In genomic region chr10:75105099-75105461, GRCm38 (mm10) we compare ENCODE assay signal across 10 mouse cellular contexts. TPM values are rescaled to one million over a fixed set of nuclear protein-coding genes. Genes with fewer than 3 reads are reported as not detected.
DNase-seq lines count a peak whose midpoint lies in the region; ATAC-seq and TF ChIP-seq lines count a peak whose summit lies in the region.
"Had no signal": no experiment of that assay in that cellular context is flagged by ENCODE, and none has a peak within 500 bp of the region (broad histone marks: within the 10 kb centered on the region; RNA-seq: fewer than 3 reads in every experiment).

No protein-coding gene starts in this region.

- no peaks in the 10 kb centered on the region for H3K36me3 ChIP-seq in kidney, embryonic 14.5 days (ENCODE audit: control insufficient read depth, insufficient read depth, low read length)
- peaks cover 0 to 32% of the 10 kb centered on the region in 2 experiments for H3K36me3 ChIP-seq in CH12.LX (replicated peaks in 1 of 2; ENCODE audit: control insufficient read depth in 1 of 2, insufficient read depth in 1 of 2, low read length in 1 of 2)
- H3K36me3 ChIP-seq: embryonic facial prominence, embryonic 12.5 days had no signal

- no peak for TF ChIP-seq POLR2A in CH12.LX (IDR thresholded peaks at IDR 0.05; ENCODE audit: low read depth, low read length)

- WGBS in kidney, embryonic 14.5 days: 79% methylated on average over 4 of the region's 4 CpGs

- DNase-seq in kidney, postnatal 10 days: peak; percentile 38
- peak; percentile 81 for DNase-seq in CH12.LX (ENCODE audit: extremely low read depth)
- peak; percentile 46 to 55 for DNase-seq in heart, postnatal 10 days
- DNase-seq in right cerebral cortex, adult 18-20 months: no peak
- DNase-seq in adrenal gland, postnatal 10 days: no peak
- DNase-seq in ovary, postnatal 10 days (ENCODE audit: low spot score): no peak

- no peak for TF ChIP-seq CTCF in CH12.LX (conservative IDR thresholded peaks at IDR 0.05 in 1 of 2, IDR thresholded peaks at IDR 0.05 in 1 of 2; ENCODE audit: low read depth in 2 of 2, low read length in 2 of 2)

- TF ChIP-seq RAD21 in CH12.LX (IDR thresholded peaks at IDR 0.05; ENCODE audit: low read depth, low read length): no peak

- no peak overlapping the region for H3K4me3 ChIP-seq in kidney, embryonic 14.5 days (ENCODE audit: low read length)
- H3K4me3 ChIP-seq in CH12.LX (replicated peaks in 1 of 3; ENCODE audit: low read depth in 2 of 3, low read length in 2 of 3, poor library complexity in 1 of 3): peak overlapping the region in 1 of 3 experiments; percentile 54
- H3K4me3 ChIP-seq: embryonic facial prominence, embryonic 12.5 days had no signal

- dilution Hi-C loops in CH12.LX (cut with MboI; ENCODE audit: extremely low pct_ligation_motif_present, extremely low pct_unique_long_range_greater_than_20kb, low sequenced_read_pairs): no loop called here

- H3K9ac ChIP-seq in kidney, embryonic 14.5 days (ENCODE audit: low read depth, low read length): no peak overlapping the region
- no peak overlapping the region for H3K9ac ChIP-seq in CH12.LX (ENCODE audit: insufficient read depth, low read depth)
- H3K9ac ChIP-seq: embryonic facial prominence, embryonic 12.5 days had no signal

- H3K27me3 ChIP-seq in kidney, embryonic 14.5 days (ENCODE audit: control insufficient read depth, insufficient read depth, low read length): no peaks in the 10 kb centered on the region
- H3K27me3 ChIP-seq in CH12.LX (replicated peaks): no peaks in the 10 kb centered on the region
- H3K27me3 ChIP-seq: embryonic facial prominence, embryonic 12.5 days had no signal

- no peaks in the 10 kb centered on the region for H3K9me3 ChIP-seq in kidney, embryonic 14.5 days (ENCODE audit: control insufficient read depth, low read length)
- no peaks in the 10 kb centered on the region for H3K9me3 ChIP-seq in CH12.LX (replicated peaks; ENCODE audit: low read length)
- H3K9me3 ChIP-seq: embryonic facial prominence, embryonic 12.5 days had no signal

- ATAC-seq in kidney, embryonic 14.5 days (ENCODE audit: low FRiP score, low TSS enrichment): no peak
- ATAC-seq in neutrophil, adult 5-6 weeks (ENCODE audit: extremely low read depth, insufficient number of reproducible peaks, low FRiP score, poor library complexity, severe bottlenecking): peak; percentile 20; the same call in 1 of the 2 replicates

- peaks cover 6% of the 10 kb centered on the region for H3K4me1 ChIP-seq in kidney, embryonic 14.5 days (ENCODE audit: control insufficient read depth, insufficient read depth, low read length)
- H3K4me1 ChIP-seq in CH12.LX (ENCODE audit: control insufficient read depth in 1 of 2, insufficient read depth in 2 of 2): peaks cover 25 to 57% of the 10 kb centered on the region in 2 experiments

- intact Hi-C loops in heart, postnatal 10 days (cut with DNase I): no loop called here

- H3K27ac ChIP-seq in kidney, embryonic 14.5 days (ENCODE audit: low read depth, low read length): no peak overlapping the region
- H3K27ac ChIP-seq in CH12.LX (ENCODE audit: insufficient read depth, low read depth): peak overlapping the region; percentile 50; the same call in 1 of the 2 replicates
- H3K27ac ChIP-seq: kidney, postnatal 0 days had no signal

- no peak overlapping the region for H3K4me2 ChIP-seq in kidney, embryonic 14.5 days (replicated peaks; ENCODE audit: low read depth, low read length)
- H3K4me2 ChIP-seq in CH12.LX (ENCODE audit: insufficient read depth, low read depth, poor library complexity, severe bottlenecking): no peak overlapping the region
- H3K4me2 ChIP-seq: embryonic facial prominence, embryonic 12.5 days had no signal

- in situ Hi-C loops in CH12.LX (cut with MboI; ENCODE audit: low pct_ligation_motif_present, low pct_unique_long_range_greater_than_20kb, low sequenced_read_pairs): no loop called here

- H3K79me2 ChIP-seq in CH12.LX (replicated peaks; ENCODE audit: control insufficient read depth, extremely low read depth, insufficient read depth, poor library complexity, severe bottlenecking): no peaks in the 10 kb centered on the region

- TF ChIP-seq EP300 in CH12.LX (IDR thresholded peaks at IDR 0.05; ENCODE audit: low read length): no peak

TF ChIP-seq in CH12.LX, 34 proteins besides CTCF, POLR2A, EP300 and RAD21:
- TF ChIP-seq MXI1 (IDR thresholded peaks at IDR 0.05; ENCODE audit: low read depth, low read length) (peak; percentile 53; the same call in 1 of the 2 replicates), SMC3 (IDR thresholded peaks at IDR 0.05; ENCODE audit: low read depth, low read length) (no peak), ZNF384 (IDR thresholded peaks at IDR 0.05; ENCODE audit: low read depth, low read length) (peak; percentile 62)

RNA-seq across cellular contexts. Expression of gene Bcr, which starts 44.7 kb away (rescaled TPM):
- 9.2 and 10.0 TPM in 2 replicates for polyA plus RNA-seq in kidney, embryonic 14.5 days (2014; fragmentation: Nextera tagmentation; extraction: Ambion mirVana)
- 18.2 and 22.1 TPM in 2 replicates for total RNA-seq in CH12.LX (2012; rRNA removed)
- 4.0 and 4.3 TPM in 2 replicates for total RNA-seq in CH12.LX (2014; rRNA removed)
- polyA plus RNA-seq in CH12.LX (2012; ENCODE audit: insufficient read length, low read depth): 18.6 and 20.0 TPM in 2 replicates
- 10 to 100 TPM; 11.1 to 11.7 TPM for total RNA-seq in heart, postnatal 10 days (2021)
- 28.3 and 28.4 TPM in 2 replicates for total RNA-seq in neutrophil, adult 5-6 weeks (2017)
- 10 to 100 TPM; 21.6 to 24.0 TPM for total RNA-seq in adrenal gland, postnatal 10 days (2021)

Comparison
In these comparisons a context has a peak if more than half of its experiments do, and no peak if none do; other contexts are left out.
1. DNase-seq: peak in kidney, postnatal 10 days (single experiment), CH12.LX (single experiment) and heart, postnatal 10 days (2 of 2); none in right cerebral cortex, adult 18-20 months (single experiment), adrenal gland, postnatal 10 days (single experiment) and ovary, postnatal 10 days (single experiment).